Mouse (Mus musculus) MN1 (cell line): ENCODE data around the gene Stk39.
A peak's percentile ranks its signal among the peaks of the same experiment; 100 is the strongest.
"Not testable (repeated sequence)": the region's sequence is repeated elsewhere in the genome, so short reads cannot be mapped to it uniquely, and the experiment has no call there.

Experiments used
- DNase-seq: peaks from one replicate; pipeline ENCODE4 v3.0.0-alpha.2; 2016; ENCODE audit warnings: low spot score

The Stk39 gene

DNA sequence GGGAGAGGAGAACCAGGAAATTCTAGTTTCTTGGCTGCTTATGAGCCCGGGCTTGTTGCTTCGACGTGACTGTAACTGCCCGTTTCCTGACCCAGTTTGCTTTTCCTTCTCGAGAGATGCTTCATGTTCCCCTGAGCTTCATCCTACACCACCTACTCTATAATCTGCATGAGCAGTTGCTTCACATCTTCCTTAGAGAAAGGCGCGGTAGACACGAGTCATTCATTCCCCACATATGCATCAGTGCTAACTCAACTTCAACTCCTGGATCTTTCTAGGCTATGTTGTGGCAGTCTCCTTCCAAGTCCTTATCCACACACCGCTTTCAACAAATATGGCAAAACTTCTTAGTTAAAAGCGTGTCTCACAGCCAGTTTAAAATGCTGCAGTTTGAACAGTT lies 184.0 kb downstream of the Stk39 start:
- no peak for DNase-seq

DNA sequence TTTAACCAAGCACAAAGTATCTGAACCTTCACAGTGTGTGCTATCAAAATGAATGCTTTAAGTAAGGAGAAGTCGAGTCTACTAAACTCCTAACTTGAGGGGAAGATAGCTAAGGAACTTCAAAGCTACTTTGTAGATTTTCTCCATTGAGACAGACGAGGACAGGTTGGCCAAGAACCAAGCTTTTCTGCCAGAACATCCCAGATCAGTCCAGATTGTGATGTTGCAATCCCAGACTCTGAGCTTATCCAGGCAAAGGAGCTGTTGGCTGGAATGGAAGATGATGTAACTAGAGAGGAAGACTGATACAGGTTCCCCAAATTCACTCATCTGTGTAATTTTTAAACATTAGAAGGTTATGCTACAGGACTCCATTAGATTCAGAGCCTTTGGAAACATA lies 187.7 kb downstream of the Stk39 start:
- peak; percentile 18 for DNase-seq

DNA sequence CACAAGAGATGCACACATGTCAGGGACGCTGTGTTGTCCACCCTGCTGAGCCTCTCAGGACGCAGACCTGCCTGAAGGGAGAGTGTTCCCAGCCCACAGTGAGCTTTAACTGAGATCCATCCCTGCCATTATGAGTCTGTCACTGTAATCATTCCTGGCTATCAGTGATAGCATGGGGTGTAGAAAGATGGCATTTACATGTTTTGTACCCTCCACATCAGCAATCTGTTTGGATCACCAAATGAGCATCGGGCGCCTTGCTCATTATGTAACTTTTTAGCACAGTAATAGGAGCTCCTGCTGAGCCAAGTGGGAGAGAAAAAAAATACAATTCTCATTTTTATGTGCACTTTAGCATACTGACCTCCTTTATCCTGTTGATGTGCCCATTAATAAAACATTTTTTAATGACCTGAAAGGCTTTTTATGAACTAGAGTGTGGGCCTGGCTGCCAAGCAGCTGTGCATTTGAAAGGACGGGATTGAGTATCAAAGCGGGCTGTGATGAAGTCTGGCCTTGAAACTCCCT lies 189.0 kb downstream of the Stk39 start:
- DNase-seq: no peak

DNA sequence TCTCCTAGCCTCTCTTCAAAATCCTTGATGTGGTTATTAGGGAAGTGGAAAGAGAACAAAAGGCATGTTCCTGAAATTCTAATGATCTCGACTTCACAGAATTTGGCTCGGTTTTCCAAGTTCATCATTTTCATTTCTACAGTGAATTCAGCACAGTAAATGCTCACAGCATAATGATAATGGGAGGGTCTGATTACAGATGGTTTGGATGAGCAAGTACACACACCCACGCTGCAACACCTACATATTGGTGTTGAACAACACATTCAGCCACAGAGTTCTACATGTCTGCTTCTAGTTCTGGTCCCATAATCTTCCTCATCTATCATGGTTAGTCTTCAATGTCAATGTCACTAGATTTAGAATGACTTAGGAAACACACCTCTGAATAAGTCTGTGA lies 190.5 kb downstream of the Stk39 start:
- no peak for DNase-seq

DNA sequence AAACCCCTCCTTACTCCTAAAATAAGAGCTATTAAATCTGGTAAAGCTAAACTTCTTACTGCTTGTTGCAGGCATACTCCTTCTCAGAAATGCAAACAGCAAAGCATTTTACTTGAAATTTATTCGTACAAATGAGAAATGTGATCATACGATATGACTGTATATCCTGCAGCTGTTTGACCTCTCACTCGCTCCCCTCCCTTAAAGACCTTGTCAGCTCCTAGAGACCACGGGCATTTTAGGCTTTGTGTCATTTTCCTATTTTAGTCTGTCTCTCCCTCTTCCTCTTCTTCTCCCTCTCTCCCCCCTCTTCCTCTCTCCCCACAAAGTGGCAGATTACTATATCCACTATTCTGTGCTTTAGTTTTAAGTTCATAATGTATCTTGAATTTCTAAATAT lies 200.8 kb downstream of the Stk39 start:
- no peak for DNase-seq

DNA sequence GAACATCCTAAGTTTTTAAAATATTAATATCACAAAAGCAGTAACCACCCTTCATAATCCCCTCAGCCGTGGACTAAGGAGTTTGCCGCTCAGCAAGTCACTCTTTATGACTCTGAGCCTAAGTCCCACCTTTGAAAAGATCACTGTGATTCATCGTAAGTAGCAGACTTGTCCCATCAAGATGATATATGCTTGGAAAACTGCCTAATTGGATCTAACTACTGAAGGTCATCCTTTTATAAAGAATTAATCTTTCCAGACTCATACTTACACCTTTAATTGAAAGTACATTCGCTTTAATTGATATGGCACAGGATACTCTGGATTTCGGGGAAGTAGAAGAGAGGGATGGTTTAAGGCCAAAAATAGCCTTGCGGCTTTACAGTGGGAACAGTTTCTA lies 201.2 kb downstream of the Stk39 start:
- DNase-seq: peak; percentile 66

DNA sequence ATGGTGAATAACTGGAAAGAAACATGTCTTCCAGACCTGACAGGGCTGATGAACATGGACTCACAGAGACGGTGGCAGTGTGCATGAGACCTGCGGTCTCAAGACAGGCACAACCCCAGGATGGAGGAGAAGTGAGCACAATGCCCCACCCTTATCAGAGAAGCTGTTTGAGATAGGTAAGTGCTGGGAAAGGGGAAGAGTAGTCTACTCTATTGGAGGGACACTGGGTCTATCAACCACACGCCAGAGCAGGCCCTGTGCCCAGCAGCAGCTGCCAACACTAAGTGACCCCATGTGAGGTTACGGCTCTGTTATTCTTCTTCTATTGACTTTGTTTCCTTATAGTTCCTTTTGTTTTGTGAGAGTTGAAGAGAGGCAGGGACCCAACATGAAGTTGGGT lies 202.4 kb downstream of the Stk39 start:
- DNase-seq: no peak

DNA sequence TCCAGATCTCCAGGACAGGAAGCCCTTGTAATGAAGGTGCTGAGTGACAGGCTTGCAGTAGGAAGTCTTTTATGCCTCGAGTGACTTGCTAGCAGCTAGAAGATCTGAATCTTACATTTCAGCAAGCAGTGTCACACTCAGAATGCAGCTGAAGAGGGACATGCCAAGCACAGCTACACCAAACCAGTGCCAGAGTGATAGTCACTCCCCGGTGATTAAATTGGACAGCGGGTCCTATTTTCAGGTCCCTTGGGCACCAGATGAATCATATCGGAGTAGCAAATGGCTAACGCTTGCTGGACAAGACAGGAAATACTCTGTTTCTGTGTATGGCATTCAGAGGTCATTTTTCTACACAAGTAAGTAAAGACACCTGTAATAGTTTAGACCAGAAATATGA lies 207.2 kb downstream of the Stk39 start:
- peak; percentile 21 for DNase-seq

DNA sequence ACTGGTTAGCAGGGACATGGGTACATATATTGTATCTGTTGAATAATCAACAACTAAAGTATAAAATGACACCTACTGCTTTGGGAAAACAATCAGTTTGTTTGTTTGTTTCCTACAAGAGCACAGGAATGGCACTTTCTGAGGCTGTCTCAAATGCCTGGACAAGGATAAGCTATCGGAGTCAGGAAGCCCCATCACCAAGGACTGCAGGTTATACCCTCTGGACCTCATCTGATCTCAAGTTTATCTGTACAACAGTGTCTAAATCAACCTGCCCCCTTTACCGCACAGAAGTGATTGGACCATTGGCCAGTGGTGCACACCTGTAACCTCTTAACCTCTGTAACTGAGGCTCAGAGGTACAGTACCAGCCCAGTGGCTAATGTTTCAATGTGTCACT lies 211.2 kb downstream of the Stk39 start:
- no peak for DNase-seq

DNA sequence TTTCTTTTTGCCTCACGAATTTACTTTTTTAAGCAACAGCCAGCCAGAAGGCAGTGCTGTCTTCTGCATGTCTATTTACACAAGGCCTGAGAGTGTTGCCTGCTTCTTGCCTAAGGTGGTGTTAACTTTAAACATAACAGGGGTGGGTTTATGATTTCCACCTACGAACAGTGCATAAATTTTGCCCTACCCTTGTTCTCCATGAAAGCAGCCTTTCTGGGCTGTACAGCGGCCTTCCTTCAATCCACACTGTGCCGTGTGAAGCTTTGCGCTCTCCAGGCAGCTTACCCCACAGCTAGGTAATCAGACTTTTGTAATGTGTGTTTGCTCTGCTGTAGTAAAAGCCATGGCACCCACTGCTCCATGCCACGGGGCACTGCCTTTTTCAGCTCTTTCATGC lies 214.5 kb downstream of the Stk39 start:
- DNase-seq: no peak

DNA sequence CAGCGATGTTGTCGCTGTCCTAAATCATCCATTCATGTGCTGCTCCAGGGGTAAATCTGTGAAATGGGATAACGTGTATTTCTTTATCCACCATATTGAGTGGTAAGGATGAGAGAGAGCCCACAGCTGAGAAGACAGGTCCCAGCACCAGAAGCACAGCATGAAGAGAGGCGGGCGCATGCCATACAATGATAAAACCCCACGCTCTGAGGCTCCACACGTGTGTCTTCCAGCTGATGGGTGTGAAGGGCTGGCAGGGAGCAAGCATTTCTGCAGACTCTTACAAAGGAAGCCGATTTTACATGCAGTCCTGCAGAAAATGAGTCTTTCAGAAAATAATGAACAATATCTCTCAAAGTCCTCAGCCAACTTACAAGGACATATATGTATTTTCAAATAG lies 215.6 kb downstream of the Stk39 start:
- no peak for DNase-seq

DNA sequence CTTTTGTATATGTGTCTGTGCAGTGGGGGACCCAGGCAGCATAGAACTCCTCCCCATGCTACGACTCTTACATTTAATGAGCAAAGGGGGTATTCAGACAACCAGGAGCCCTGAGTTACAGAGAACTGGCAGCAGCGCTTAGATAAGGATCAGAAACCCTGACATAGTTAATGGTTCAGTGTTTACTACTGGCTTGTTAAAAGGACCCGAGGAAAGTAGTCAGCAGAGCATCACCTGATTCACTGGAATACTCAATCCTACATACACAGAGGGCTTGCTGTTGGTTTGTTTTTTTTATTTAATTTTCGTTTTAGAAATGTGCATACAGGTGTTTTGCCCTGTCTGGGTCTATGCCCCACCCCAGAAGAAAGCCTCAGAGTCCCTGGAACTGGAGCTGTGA lies 217.3 kb downstream of the Stk39 start:
- DNase-seq: no peak

DNA sequence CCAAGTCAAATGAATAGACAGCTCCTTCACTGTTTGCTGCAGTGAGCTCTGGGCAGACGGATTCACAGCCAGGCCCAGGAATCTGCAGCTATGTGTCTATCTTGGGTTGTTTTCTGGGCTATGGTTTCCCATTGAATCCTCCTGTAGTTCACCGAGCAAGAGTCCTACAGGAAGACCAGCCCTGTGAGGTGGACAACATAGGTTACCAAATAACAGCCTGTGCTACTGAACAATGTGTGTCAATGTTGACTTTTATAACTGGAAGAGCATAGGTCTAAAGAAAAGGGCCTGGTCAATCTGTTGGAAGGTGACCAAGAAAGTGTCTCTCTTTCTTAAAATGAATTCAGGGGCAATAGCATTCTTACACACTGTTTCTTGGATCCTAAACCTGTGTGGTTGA lies 218.8 kb downstream of the Stk39 start:
- no peak for DNase-seq

DNA sequence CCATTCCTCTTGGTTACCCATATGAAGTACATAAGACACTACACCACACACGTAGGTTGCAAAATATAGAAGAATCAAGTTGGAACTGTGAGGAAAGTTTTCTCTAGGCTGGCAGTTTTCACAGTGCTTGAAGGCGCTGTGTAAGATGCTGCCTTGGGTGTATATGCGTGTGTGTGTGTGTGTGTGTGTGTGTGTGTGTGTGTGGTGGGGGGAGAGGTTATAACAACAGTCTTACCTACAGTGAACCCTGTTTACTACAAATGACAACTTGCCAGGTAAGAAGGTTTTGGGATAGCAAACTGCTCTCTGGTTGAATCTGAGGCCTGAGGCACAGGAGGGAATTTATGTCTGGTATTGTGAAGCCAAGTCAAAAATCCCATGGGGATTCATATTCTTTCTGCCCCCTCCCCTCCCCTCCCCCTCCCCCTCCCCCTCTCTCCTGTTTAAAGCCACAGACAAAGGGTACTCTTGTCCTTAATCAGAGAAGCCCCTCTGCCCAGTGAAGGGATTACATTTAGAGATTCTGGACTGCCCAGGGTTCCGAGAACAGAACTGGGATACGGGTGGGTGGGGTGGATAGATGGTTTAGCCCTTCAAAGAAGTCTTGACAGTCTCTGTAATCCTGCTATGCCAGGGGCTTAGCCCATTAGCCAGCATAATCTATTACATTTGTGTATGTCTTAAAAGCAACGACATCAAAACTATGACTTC lies 219.9 kb downstream of the Stk39 start:
- DNase-seq: no peak

DNA sequence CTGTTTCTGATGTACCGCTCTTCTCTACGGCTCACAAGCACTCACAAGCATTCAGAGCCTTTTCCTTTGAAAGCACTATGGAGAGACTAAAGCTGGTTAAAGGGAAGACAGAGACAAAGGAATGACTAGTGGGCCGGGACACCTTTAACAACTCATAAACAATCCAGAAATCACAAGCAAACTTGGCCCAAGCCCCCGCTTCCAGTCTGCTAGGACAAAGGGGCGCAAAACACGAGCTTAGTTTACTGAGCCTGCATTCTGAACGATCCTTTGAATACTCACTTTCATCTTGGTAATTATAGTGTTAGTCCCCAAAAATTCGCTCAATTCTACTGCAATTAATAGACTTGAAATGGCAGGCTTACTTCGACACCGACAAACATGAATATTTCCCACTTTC lies 221.2 kb downstream of the Stk39 start:
- no peak for DNase-seq

DNA sequence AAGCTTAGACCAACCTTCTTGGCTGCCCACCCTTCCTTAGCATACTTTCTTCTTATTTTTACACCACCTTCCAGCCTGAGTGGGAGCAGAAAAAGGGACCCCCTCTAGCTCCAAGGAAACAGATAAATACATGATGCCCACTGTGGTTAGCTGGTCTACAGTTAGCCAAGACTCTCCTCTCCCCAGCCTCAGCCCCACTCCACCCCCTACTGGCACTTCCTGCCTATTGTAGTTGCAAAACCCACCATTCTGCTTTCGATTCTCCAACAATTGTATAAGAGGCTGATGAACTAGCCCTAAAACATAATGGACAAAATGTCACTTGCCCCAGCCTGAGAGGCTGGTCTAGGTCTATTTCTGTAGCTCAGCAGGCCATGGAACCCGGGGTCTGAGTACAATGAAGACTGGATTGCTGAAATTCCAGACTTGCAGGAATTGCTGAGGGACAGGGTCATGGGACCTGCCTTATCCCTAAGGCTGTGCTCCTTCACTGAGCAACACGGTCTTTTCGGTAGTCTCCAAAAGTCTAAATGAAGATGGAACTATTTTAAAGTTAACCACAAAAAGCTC lies 222.1 kb downstream of the Stk39 start:
- DNase-seq: no peak

DNA sequence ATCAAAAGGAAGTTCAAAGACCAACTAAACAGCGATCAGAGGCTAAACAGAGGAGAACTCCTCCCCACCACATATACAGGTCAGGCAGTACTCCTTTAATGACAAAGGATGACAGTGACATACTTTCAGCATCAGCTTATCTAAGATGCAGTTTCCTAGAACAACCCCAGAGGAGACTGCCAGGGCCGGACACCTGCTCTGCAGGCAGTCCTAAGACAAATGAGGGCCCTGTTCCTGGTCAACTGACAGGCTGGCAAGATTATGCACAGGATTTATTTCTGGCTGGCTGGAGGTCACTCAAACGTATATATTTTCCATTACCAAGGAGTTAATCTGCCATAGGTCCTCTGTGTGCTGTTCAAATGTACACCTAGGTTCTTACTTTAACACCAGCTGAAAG lies 225.8 kb downstream of the Stk39 start:
- no peak for DNase-seq

DNA sequence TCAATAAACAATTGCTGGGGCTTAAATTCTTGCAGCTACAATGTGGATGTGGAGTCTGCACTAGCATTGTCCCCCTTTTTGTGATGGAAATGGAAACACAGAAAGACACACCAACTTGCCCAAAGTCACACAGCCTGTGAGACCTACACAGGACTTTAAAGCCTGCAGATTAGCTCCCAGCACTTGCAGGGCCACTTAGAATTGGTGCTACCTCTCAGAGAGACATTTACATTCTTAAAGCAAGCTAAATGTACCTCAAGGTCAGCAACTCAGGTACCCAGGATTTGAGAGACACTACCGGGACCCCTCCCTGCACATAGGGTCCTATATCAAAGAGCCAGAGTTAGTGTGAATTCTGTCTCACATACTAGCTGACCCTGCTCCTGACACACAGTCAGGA lies 227.5 kb downstream of the Stk39 start:
- DNase-seq: no peak

DNA sequence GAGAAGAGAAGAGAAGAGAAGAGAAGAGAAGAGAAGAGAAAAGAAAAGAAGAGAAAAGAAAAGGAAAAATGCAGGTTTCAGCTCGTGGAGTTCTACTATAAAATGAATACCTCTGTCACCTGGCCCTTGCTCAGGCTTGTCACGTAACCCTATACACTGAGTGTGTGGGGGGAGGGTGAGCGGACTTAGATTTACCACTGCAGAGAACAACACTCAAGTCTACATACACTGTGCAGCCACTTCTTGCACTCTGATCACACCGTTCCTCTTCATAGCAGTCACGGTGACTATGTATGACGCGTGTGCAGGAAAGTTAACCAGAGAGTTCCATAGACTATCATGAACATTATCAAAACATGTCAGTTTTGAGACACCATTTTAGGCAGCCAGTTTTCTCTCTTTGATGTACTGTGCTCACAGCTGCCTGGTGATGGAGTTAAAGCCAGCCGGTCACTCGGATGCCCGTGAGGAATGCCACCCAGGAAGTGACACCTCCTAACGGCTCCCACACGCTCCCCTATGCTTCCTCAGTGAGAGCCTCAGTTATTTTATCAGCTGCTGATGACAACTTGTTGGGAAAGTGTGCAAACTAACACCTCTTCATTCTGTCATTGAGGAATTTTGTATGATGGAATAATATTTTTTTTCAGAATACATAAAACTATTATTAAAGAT lies 228.1 kb downstream of the Stk39 start:
- no peak for DNase-seq

DNA sequence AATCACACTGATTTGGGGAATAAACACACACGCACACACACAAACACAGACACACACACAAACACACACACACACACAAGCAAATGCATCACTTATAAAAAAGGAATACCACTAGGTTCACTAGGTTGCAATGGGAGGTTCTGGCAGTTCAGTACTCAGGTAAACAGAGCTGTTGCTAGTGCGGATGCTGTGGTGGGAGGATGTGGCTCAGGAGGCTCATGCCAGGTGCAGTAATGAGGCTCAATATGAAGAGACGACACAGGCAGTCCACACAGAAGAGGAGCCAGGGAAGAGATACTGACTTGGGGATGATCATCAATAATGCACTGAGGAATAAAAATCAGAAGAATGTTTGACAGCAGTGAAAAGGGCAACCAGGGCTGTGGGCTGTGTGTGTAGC lies 228.8 kb downstream of the Stk39 start:
- no peak for DNase-seq

DNA sequence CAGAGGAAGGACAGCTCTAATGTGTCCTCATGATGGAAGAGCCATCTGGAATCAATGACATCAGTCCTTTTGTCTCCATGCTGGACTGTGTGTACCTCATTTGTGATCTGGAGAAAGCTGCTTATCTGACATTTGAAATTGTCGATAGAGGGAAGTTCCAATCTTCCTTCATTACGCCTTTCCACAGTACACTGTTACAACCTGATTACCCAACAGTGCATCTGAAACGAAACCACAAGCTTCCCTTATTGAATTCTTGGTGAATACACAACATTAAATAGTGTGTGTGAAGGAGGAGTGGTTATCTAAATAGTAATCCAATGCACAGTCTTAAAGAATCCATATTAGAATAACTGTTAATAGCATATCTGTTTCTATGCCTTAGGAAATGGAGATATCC lies 230.0 kb downstream of the Stk39 start:
- no peak for DNase-seq

DNA sequence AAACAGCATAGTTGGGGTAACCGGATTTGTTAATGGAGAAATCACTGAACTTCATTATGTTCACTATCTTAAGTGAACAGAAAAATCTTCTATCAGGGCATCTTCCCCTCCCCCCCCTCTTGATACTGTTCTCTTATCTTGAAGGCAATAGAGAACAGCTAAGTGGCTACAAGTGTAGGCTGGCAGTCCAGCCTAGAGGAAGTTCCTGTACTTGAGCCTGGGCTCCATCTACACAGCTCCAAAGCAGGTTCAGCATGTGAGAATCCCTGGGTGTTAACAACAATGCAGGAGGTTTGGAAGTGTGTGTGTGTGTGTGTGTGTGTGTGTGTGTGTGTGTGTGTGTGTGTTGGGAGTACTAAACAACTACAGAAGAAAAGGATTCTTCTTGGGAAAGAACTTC lies 230.4 kb downstream of the Stk39 start:
- no peak for DNase-seq

DNA sequence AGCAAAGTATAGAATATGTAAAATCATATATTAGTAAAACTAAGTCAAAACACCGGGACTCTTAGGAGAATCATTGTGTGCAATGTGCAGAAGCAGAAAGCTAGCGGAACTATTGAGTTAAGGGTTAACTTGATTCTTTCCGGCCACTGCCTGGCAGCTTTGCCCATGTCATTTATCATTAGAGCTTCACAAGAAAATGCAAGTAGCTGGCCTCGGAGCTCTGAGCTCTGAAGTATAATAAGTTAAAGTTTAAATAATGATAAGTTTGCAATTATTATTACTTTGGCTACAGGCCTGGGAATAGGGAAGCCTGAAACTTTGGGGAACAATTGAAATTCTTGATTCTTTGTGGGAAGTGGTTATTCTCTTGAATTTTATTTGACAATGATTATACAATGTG lies 232.7 kb downstream of the Stk39 start:
- not testable (repeated sequence) for DNase-seq

DNA sequence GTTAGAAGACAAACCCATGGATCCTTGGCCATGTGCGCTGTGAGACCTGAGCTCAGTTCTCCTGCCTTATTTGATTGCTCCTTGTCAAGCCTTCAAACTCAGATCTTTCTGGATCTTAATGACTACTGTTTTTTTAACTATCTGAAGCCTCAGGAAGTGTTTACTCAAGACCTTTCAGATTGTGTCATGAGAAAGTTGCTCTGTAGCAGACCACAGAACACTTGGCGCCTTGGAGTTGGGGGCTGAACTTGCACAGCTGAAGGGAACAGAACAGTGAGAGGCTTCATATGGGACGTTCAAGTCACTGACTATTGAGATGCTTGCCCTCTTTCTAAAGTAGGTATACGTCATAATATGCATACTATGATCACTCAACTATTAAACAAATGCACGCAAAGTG lies 239.1 kb downstream of the Stk39 start:
- DNase-seq: no peak
